Mouse (Mus musculus) midbrain, embryonic 15.5 days (tissue): ENCODE results near the gene Gm21425. TPM values are rescaled to one million over a fixed set of nuclear protein-coding genes. Genes with fewer than 3 reads are reported as not detected.
"Not testable (repeated sequence)": the region's sequence is repeated elsewhere in the genome, so short reads cannot be mapped to it uniquely, and the experiment has no call there.

Experiments used
- ATAC-seq: fragments of 200-750 bp; cut with Nextera tagmentation; replicated peaks from 2 replicates; pipeline ENCODE4 v1.8.0; 2017; ENCODE audit warnings: moderate TSS enrichment
- H3K27ac ChIP-seq: fragments of 300-500 bp; sonication (generic); 2 replicates; pipeline ENCODE4 v1.5.1; 2015; ENCODE audit warnings: mild to moderate bottlenecking, inconsistent platforms
- H3K27me3 ChIP-seq: fragments of 300-500 bp; sonication (generic); replicated peaks from 2 replicates; pipeline ENCODE4 v1.6.1; 2015; ENCODE audit warnings: inconsistent platforms
- H3K36me3 ChIP-seq: fragments of 300-500 bp; sonication (generic); replicated peaks from 2 replicates; pipeline ENCODE4 v1.6.1; 2015; ENCODE audit warnings: inconsistent platforms
- H3K4me1 ChIP-seq: fragments of 300-500 bp; sonication (generic); 2 replicates; pipeline ENCODE4 v1.6.1; 2015; ENCODE audit warnings: inconsistent platforms
- H3K4me2 ChIP-seq: fragments of 300-500 bp; sonication (generic); 2 replicates; pipeline ENCODE4 v1.6.1; 2015; ENCODE audit warnings: inconsistent platforms, mild to moderate bottlenecking, moderate library complexity
- H3K4me3 ChIP-seq: fragments of 300-500 bp; sonication (generic); 2 replicates; pipeline ENCODE4 v1.5.1; 2015; ENCODE audit warnings: mild to moderate bottlenecking, inconsistent platforms
- H3K9ac ChIP-seq: fragments of 300-500 bp; sonication (generic); 2 replicates; pipeline ENCODE4 v1.6.1; 2015; ENCODE audit warnings: mild to moderate bottlenecking, inconsistent platforms
- H3K9me3 ChIP-seq: fragments of 300-500 bp; sonication (generic); 2 replicates; pipeline ENCODE4 v1.6.1; 2016; ENCODE audit warnings: inconsistent platforms
- WGBS: fragments of 180-500 bp; shearing (Covaris S2); methylation state at CpG from one replicate; pipeline ENCODE4 v1.1.7; 2015; ENCODE audit warnings: mixed read lengths; 5-methylcytosine and 5-hydroxymethylcytosine counted together
- polyA plus RNA-seq: library from polyadenylated mRNA; unstranded; fragments of >200 nt; fragmentation: Nextera tagmentation; extraction: Ambion mirVana; gene quantifications from 2 replicates; pipeline ENCODE4 v1.2.1, GENCODE M21; 2015

Gene Gm21425
- polyA plus RNA-seq = not detected in 2 replicates

DNA sequence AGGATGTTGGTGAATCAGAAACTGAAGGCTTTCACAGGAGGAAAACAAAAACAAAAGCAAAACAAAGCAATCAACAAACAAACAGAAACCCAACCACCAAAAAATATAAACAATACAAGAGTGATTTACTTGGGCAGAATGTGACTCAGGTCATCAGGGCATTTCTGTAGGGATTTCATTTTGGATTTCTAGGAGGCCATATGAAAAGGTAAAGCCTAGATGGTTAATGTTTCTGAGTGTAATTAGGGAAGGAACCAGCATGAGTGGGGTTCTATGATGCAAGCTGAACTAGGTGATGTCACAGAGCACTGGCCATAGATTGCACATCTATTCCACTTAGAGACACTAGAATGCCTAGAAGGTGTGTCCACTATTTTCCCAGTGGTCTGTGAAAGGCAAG lies at the start of gene Gm21425:
Gene Gm21425 (plus strand): TSS at position 301 of the 400 bp plus-strand sequence.
- not testable (repeated sequence) for H3K9ac ChIP-seq, H3K4me3 ChIP-seq, H3K27me3 ChIP-seq, H3K9me3 ChIP-seq, H3K4me1 ChIP-seq, H3K36me3 ChIP-seq, H3K4me2 ChIP-seq, ATAC-seq, H3K27ac ChIP-seq

DNA sequence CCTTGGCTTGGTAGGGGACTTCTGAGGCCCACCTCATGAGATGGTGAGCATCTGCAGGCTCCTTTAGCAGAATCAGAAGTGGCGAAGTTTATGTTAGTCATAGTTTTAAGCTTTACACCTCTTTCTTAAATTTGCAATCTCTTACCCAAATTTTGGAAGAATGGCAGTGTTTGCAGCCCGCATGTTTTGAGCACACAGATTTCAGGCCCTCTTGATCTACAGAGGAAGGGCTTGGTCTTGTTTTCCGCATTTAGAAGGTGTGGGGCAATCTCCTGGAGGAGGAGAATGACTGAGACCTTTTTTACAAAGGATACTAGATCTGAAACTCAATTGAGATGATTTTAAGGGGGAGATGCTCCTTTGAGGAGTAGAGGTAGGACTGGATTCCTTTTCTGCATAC lies 28.4 kb upstream of the Gm21425 start, which contains the start of gene Gm21891:
Gene Gm21891 (minus strand): TSS at position 101 of the 400 bp plus-strand sequence.
- not testable (repeated sequence) for H3K4me3 ChIP-seq, H3K9me3 ChIP-seq, ATAC-seq, H3K27ac ChIP-seq, H3K27me3 ChIP-seq, H3K4me2 ChIP-seq, H3K4me1 ChIP-seq, H3K36me3 ChIP-seq, H3K9ac ChIP-seq
- no CpG with 5 or more reads among the region's 3 CpGs for WGBS

Other genes starting within 250 kb of the Gm21425 start
- not detected in 2 replicates for gene Gm20807, start 119.1 kb upstream of the Gm21425 start, polyA plus RNA-seq
- gene Gm21891, start 28.5 kb upstream of the Gm21425 start, polyA plus RNA-seq = not detected in 2 replicates
- not detected in 2 replicates for gene Gm21828, start 62.0 kb downstream of the Gm21425 start, polyA plus RNA-seq
- gene Gm21440, start 90.4 kb downstream of the Gm21425 start, polyA plus RNA-seq = not detected in 2 replicates
- gene Gm21454, start 90.5 kb downstream of the Gm21425 start, polyA plus RNA-seq = not detected in 2 replicates
- gene Gm21725, start 187.1 kb downstream of the Gm21425 start, polyA plus RNA-seq = not detected in 2 replicates